Mouse (Mus musculus): Measurements from ENCODE around the gene C6. TPM values are rescaled to one million over a fixed set of nuclear protein-coding genes. Genes with fewer than 3 reads are reported as not detected.
A peak's percentile ranks its signal among the peaks of the same experiment; 100 is the strongest.

C6 gene
- polyA plus RNA-seq, 1 experiment = 1.1 TPM

- H3K4me3 ChIP-seq (ENCODE audit: insufficient read depth, low read depth, low read length) = no peak overlapping the region
- H3K27ac ChIP-seq (ENCODE audit: insufficient read depth, low read depth, low read length) = no peak overlapping the region
- DNase-seq = peak; percentile 86
- TF ChIP-seq CTCF (conservative IDR thresholded peaks at IDR 0.05; ENCODE audit: insufficient read depth, insufficient read length, low read depth, low read length) (no peak), POLR2A (IDR thresholded peaks at IDR 0.05; ENCODE audit: low read depth, low read length) (no peak)
- H3K27me3 ChIP-seq (replicated peaks; ENCODE audit: control insufficient read depth, insufficient read depth, low read length) = no peaks in the 10 kb centered on the region
- peaks cover 2% of the 10 kb centered on the region; the same call in 1 of the 2 replicates for H3K4me1 ChIP-seq (ENCODE audit: control insufficient read depth, insufficient read depth, low read length)
- no peaks in the 10 kb centered on the region for H3K36me3 ChIP-seq (ENCODE audit: control insufficient read depth, insufficient read depth, low read length)
- 57% methylated on average over 2 of the region's 2 CpGs for WGBS
These were observed 77.3 kb downstream of the C6 start for GRCm38 (mm10) chr15:4804256-4804655.

DNA sequence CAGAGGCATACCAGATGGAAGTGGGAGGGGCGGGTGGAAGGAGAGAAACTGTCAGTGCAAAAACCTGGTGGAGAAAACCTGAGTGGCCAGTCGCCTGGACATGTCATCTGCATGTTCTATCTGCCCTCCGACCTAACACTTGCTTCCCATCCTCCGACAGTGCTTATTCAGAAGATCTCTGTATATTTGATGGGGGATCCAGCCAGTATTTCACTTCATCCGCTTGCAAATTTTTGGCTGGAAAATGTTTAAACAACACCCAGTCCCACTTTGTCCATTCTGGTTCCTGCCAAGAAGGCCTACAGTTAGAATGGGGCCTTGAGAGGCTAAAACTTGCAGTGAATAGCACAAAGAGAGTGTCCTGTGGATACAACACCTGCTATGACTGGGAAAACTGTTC is 81.2 kb downstream of the C6 start:
- no peak for DNase-seq
- Histone ChIP-seq H3K27ac (ENCODE audit: insufficient read depth, low read depth, low read length) (no peak overlapping the region), H3K4me1 (ENCODE audit: control insufficient read depth, insufficient read depth, low read length) (peaks cover 2% of the 10 kb centered on the region; the same call in 1 of the 2 replicates), H3K4me3 (ENCODE audit: insufficient read depth, low read depth, low read length) (no peak overlapping the region), H3K36me3 (ENCODE audit: control insufficient read depth, insufficient read depth, low read length) (no peaks in the 10 kb centered on the region), H3K27me3 (replicated peaks; ENCODE audit: control insufficient read depth, insufficient read depth, low read length) (no peaks in the 10 kb centered on the region)
- no peak for TF ChIP-seq POLR2A (IDR thresholded peaks at IDR 0.05; ENCODE audit: low read depth, low read length)
- no peak for TF ChIP-seq CTCF (conservative IDR thresholded peaks at IDR 0.05; ENCODE audit: insufficient read depth, insufficient read length, low read depth, low read length)
- 93% methylated on average over 5 of the region's 5 CpGs for whole genome bisulfite sequencing

- H3K4me3 ChIP-seq (ENCODE audit: insufficient read depth, low read depth, low read length) = no peak overlapping the region
- no peaks in the 10 kb centered on the region for H3K36me3 ChIP-seq (ENCODE audit: control insufficient read depth, insufficient read depth, low read length)
- H3K27me3 ChIP-seq (replicated peaks; ENCODE audit: control insufficient read depth, insufficient read depth, low read length) = no peaks in the 10 kb centered on the region
- TF ChIP-seq CTCF (conservative IDR thresholded peaks at IDR 0.05; ENCODE audit: insufficient read depth, insufficient read length, low read depth, low read length) = no peak
- no peak for TF ChIP-seq POLR2A (IDR thresholded peaks at IDR 0.05; ENCODE audit: low read depth, low read length)
- no peak for DNase-seq
- no peaks in the 10 kb centered on the region for H3K4me1 ChIP-seq (ENCODE audit: control insufficient read depth, insufficient read depth, low read length)
- 86% methylated on average over 5 of the region's 5 CpGs for WGBS
- no peak overlapping the region for H3K27ac ChIP-seq (ENCODE audit: insufficient read depth, low read depth, low read length)
These were observed 88.0 kb downstream of the C6 start for GRCm38 (mm10) chr15:4814976-4815375.

GRCm38 (mm10) chr15:4815711-4816110 is 88.7 kb downstream of the C6 start:
- WGBS = 84% methylated on average over 2 of the region's 2 CpGs
- no peak for DNase-seq
- Histone ChIP-seq H3K4me3 (ENCODE audit: insufficient read depth, low read depth, low read length) (no peak overlapping the region), H3K27me3 (replicated peaks; ENCODE audit: control insufficient read depth, insufficient read depth, low read length) (no peaks in the 10 kb centered on the region), H3K4me1 (ENCODE audit: control insufficient read depth, insufficient read depth, low read length) (no peaks in the 10 kb centered on the region), H3K36me3 (ENCODE audit: control insufficient read depth, insufficient read depth, low read length) (no peaks in the 10 kb centered on the region), H3K27ac (ENCODE audit: insufficient read depth, low read depth, low read length) (no peak overlapping the region)
- TF ChIP-seq CTCF (conservative IDR thresholded peaks at IDR 0.05; ENCODE audit: insufficient read depth, insufficient read length, low read depth, low read length) = no peak
- TF ChIP-seq POLR2A (IDR thresholded peaks at IDR 0.05; ENCODE audit: low read depth, low read length) = no peak

- DNase-seq = peak; percentile 50
- peak overlapping the region; percentile 82 for H3K27ac ChIP-seq (ENCODE audit: insufficient read depth, low read depth, low read length)
- no peaks in the 10 kb centered on the region for H3K4me1 ChIP-seq (ENCODE audit: control insufficient read depth, insufficient read depth, low read length)
- TF ChIP-seq CTCF (conservative IDR thresholded peaks at IDR 0.05; ENCODE audit: insufficient read depth, insufficient read length, low read depth, low read length) (no peak), POLR2A (IDR thresholded peaks at IDR 0.05; ENCODE audit: low read depth, low read length) (no peak)
- no peaks in the 10 kb centered on the region for H3K36me3 ChIP-seq (ENCODE audit: control insufficient read depth, insufficient read depth, low read length)
- no peaks in the 10 kb centered on the region for H3K27me3 ChIP-seq (replicated peaks; ENCODE audit: control insufficient read depth, insufficient read depth, low read length)
- peak overlapping the region; percentile 42; the same call in 1 of the 2 replicates for H3K4me3 ChIP-seq (ENCODE audit: insufficient read depth, low read depth, low read length)
- WGBS = 78% methylated on average over 10 of the region's 10 CpGs
These were observed 89.9 kb downstream of the C6 start for GRCm38 (mm10) chr15:4816752-4817493.

DNA sequence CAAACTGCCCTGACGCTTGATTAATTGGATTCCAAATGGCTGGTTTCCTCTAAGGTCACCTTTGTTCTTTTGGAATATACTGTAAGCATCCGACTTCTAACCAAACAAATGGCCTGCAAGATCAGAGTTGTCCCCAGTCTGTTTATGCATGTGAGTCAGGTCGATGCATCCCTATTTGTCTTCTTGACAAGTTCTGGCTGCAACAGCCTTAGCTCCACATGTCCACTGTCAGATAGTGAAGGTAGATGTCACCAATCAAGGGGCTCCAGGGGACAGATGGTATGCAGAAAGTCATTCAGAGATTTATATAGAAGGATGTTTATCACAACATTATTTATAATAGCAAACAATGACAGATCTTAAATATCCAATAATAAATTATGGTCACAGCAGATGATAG is 91.5 kb downstream of the C6 start:
- Histone ChIP-seq H3K27ac (ENCODE audit: insufficient read depth, low read depth, low read length) (no peak overlapping the region), H3K27me3 (replicated peaks; ENCODE audit: control insufficient read depth, insufficient read depth, low read length) (no peaks in the 10 kb centered on the region), H3K4me3 (ENCODE audit: insufficient read depth, low read depth, low read length) (no peak overlapping the region), H3K4me1 (ENCODE audit: control insufficient read depth, insufficient read depth, low read length) (no peaks in the 10 kb centered on the region), H3K36me3 (ENCODE audit: control insufficient read depth, insufficient read depth, low read length) (no peaks in the 10 kb centered on the region)
- no peak for DNase-seq
- TF ChIP-seq POLR2A (IDR thresholded peaks at IDR 0.05; ENCODE audit: low read depth, low read length) (no peak), CTCF (conservative IDR thresholded peaks at IDR 0.05; ENCODE audit: insufficient read depth, insufficient read length, low read depth, low read length) (no peak)
- 36% methylated on average over 3 of the region's 3 CpGs for WGBS

DNA sequence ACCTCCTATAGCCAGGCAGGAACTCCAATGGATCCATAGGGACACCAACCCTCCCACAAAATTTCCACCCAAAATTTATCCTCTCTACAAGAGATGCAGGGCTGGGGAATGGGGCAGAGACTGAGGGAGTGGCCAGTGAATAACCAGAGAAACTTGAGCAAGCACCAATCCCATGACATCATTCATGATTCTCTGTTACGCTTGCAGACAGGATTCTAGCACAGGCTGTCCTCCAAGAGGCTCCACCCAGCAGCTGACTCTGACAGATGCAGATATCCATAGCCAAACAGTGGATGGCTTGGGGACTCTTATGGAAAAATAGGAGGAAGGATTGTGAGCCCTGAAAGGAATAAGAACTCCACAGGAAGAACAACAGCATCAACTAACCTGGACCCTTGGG is 94.2 kb downstream of the C6 start:
- H3K27me3 ChIP-seq (replicated peaks; ENCODE audit: control insufficient read depth, insufficient read depth, low read length) = no peaks in the 10 kb centered on the region
- TF ChIP-seq POLR2A (IDR thresholded peaks at IDR 0.05; ENCODE audit: low read depth, low read length) = no peak
- TF ChIP-seq CTCF (conservative IDR thresholded peaks at IDR 0.05; ENCODE audit: insufficient read depth, insufficient read length, low read depth, low read length) = no peak
- 80% methylated on average over 1 of the region's 1 CpGs for WGBS
- H3K4me1 ChIP-seq (ENCODE audit: control insufficient read depth, insufficient read depth, low read length) = no peaks in the 10 kb centered on the region
- DNase-seq = no peak
- H3K4me3 ChIP-seq (ENCODE audit: insufficient read depth, low read depth, low read length) = no peak overlapping the region
- H3K36me3 ChIP-seq (ENCODE audit: control insufficient read depth, insufficient read depth, low read length) = no peaks in the 10 kb centered on the region
- no peak overlapping the region for H3K27ac ChIP-seq (ENCODE audit: insufficient read depth, low read depth, low read length)

All from kidney, adult 2 months (tissue).